Mouse (Mus musculus) c-Kit-negative CD71-positive TER-119-positive erythroid progenitor cells, embryonic 14.5 days (primary cell): ENCODE measurements at regions not wholly inside any gene's neighbourhood (a gene's known extent, or its start where the extent isn't known, plus 50 kb on each side); places are given as distances from the start of the nearest gene placed in this dataset.

ENCODE experiments used
- DNase-seq: peaks from one replicate; pipeline ENCODE4 v3.0.0-alpha.2; 2013; ENCODE audit warnings: low read depth, low spot score

DNA sequence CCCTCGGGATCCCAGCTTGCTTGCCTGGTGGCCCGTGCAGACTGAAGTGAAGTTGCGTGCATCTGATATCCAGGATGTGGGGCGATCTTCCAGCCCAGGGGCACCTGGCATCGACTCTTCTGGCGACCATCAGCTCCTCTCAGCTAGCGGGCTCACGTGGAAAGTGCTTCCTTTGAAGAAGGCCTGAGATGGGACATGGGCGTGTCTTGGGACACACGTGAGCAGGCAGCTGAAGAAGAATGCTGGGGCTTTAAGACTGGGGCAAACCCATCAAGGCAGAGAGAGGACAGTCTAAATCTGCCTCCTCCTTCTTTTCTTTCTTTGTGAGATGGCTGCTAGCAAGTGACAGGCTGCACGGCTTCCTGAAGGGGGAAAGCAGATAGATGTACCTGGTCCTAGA is 142.3 kb upstream of the Mrps10 start:
- DNase-seq: no peak

DNA sequence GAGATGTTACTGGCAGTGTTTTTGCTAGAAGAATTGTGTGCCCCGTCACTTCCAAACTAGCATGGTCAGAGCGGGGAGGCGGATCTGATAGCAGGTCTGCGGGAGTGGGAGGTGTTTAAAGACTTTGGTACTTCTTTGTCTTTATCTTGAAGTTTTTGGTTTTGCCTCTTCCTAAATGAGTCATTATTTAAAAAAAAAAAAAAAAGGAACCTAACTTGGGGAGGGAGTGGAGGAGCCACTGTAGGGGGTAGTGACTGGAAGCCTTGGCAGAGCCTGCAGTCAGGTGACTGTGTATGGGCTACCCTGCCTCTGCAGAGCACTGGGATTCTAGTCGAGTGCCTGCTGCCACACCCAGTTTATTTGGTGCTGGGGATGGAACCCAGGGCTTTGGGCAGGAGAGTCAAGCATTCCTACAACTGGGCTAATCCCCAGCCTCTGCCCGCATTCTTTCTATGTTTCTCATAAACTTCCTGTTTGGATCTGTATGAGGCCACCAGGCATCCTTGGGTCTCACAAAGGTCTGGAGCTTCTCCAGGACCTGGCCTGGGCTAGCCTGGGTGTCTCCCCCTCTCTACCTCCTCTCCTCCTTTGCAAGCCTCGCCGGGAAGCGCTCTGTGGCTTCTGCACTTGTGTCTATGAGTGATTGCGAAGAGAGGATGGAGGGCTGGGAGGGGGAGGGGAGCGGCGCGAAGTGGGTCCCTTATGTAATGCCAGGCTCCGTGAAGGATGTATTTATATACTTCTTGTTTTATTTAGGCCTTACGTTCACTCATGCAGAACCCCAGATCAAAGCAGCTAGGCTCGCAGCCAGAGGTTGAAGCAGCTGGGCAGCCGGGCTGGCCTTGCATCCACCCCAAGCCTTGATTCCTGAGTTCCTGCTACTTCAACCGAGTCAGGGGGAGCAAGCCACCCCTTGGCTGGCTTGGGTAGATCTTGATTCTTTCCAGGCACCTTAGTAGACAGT is 143.1 kb upstream of the Mrps10 start:
- no peak for DNase-seq

DNA sequence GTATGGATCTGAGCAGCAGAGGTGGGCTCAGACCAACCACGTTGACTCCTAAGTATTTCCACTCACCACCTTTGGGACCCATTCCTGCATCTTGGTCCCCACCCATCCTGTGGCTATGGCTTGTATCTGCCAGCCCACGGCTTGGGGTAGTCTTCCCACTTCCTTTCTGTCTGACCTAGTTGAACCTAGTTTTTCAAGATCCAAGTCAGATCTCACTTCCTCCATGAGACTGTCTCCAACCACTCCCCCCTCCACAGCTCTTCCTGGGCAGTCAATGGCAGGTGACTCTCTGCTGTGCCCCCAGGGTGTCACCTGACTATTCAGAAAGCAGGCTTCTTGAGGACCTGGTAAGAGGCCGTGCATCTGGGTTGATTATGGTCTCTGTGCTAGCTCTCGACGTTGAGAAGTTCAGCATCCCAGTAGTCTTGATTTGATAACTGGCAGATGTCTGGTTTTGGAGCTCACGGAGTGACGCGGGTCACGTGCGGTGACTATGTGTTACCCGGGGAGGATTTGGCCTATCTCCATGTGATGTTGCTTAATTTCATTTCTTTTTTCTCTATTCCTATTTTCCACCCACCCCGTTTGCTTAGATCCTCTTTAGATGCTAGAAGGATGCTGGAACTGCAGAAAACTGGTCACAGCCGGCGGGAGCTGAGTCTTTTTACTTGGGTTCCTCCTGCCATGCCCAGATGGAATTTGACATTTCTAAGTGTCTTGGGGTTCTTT is 147.5 kb upstream of the Mrps10 start:
- no peak for DNase-seq

DNA sequence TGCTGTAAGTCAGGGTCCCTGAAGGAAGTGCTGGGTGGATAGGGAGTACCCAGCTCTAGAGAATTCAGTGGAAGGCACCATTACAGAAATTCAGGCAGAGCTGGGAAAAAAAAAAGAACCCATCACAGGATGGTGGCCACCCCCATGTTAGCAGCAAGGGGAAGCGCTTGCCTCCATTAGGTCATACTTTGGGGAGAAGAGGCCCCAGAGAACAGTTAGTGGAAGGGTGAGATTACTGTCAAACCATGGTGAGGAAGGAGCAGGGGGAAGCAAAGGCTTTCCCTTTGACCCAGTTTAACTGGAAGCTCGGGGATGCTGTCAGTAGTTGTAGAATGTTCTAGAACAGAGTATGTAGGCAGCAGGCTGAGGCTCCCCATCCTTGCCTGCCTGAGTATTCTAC is 148.8 kb upstream of the Mrps10 start:
- DNase-seq: no peak

DNA sequence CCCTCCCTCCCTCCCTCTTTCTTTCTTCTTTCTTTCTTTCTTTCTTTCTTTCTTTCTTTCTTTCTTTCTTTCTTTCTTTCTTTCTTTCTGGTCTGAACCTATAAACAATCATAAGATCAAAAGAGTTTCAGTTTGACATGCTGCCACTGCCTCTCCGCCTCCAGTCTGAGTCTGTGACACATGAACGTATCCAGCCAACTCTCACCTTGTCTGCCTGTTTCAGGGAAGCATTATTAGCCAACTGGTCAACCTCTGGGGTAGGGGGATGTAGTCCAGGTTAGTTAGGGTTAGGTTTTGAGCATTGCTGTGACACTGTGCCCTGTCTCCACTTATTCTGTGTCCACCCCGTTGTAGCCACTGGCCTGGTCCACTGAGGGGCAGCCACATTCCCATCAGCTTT is 152.2 kb upstream of the Mrps10 start:
- DNase-seq: no peak

DNA sequence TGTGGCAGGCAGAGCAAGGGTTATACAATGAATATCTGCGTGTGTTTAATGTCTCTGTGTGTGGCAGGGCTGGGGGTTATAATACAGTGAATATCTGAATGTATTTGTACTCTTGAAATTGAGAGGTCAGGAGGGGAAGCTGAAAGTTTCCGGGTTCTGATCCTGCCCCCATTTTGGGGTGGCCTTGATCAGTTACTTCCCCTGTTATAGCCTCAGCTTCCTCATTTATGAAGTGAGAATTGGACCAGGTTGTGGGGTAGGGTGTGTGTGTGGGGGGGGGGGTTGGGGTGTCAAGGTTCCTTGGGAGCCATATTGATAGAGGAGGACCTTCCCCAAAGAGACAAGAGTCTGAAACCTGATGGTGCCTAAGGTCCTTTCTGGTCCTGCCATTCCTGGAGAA is 152.8 kb upstream of the Mrps10 start:
- no peak for DNase-seq

DNA sequence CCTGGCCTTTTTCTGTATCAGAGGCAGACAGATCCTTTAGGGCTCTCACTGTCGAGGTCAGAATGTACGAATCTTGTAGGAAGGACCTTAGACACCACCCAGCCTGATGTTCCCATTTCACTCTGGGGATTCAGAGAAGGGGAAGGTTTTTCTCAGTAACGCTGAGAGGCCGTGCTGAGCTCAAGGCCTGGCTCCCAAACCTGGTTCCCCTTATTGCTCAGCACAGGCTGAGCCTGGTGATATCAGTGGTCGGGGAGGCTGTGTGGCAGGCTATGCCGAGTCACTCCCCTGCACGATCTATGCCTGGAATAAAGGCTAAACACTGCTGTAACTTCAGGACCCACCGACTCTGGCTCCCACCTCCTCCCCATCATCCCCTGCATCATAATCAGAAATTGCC is 154.6 kb upstream of the Mrps10 start:
- DNase-seq: no peak

DNA sequence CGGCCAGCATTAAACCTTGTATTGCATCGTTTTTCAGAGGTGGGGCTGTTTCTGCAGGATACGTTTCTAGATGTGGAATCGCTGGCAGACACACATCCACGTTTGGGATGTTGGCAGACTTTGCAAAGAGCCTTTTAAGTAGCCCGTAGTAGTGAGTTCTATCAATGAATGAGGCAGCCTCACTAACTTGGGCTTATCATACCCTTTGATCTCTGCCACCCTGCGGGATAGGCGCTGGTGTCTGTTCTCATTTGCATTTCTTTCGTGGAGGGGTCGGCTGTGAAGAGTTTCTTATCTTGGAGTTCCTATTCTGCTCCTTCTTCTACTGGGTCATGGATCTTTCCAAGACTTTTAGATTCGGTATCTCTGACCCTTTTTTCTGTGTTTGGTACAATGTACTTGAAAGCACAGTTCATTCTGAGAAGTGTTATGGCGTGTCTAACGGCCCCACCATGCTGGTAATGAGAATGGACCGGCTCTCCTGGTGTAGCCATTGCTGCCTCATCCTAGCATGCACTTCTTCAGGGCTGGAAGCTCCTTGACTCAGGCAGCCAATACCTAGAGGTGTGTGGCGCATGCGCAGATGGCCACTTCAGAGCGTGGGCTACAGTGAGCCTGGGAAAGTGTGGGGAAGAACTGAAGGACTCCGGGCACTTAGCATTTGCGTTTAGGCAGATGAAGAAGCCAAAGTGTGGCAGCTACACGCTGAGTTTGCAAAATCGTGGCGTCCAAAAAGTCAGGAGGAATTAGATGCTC is 158.1 kb upstream of the Mrps10 start:
- DNase-seq: no peak

DNA sequence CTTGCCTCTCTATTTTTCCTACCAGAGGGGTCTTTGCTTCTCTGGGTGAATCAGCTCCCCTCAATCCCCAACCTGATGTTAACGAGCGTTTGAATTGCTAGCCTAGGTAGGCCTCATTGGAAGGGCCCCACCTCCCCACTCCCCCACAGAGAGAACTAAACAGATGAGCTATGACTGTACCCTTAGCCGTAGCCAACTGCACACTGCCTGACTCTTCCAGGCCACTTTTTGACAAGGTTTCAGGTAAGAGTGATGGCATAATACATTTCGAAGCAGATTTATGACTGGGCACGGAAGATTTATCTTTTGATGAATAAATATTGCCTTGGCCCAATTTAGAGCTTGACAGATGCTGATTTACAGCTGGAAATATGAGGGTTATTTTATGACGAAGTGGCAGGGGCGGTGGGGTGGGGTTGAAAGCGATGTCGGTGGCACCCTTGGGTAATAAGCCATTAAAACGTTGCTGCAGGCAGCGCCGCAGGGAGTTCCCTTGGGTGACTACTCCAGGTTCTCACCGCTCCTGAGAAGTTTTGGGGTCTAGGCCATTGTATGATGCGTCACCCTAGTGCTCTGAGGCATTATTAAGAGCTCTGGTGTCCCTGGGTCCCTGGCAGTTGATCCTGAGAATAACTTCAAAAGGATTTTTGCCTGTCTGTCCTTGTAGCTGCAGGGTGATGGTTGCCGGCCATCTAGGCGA is 159.7 kb upstream of the Mrps10 start:
- DNase-seq: no peak

DNA sequence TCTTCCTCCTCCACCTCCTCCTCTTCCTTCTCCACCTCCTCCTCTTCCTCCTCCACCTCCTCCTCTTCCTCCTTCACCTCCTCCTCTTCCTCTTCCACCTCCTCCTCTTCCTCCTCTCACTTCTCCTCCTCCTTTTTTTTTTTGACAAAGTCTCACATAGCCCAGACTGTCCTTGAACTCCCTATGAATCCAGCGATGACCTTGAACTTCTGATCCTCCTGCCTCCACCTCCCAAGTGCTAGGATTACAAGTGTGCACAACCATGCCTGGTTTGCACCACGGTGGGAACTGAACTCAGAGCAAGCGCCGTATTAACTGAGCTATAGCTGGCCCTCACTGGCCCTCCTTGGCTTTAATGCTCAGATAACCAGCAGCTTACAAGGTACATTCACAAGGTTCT is 161.2 kb upstream of the Mrps10 start:
- DNase-seq: no peak

DNA sequence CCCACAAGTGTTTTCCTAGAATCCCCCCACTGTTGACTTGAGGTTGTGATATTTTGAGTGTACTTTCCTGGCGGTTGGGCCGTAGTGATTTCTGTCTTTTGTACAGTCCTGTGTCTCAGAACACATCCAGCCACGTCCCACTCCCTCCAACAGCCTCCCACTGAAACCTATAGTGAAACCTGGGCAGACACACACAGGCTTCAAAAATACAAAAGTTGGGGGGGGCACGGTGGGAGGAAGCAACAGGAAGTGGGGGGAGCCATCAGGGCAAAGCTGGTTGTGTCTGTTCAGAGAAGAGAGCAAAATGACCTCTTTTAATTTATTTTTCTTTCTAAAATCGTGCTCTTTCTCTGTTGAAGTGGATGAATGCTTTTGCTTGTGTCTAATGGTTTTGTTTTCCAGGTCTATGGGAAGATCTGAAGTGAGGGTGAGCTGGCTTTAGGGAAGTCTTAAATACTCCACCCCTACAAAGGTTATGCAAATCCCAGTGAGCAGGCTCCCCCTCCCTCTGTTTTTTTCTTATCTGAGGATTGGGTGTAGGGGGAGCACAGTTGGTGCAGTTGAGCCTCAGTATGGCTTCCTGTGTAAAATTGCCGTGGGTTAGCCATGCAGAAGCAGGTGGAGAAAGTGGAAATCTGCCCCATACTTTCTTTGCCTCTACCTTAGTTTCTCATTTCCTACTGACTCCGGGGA is 164.1 kb upstream of the Mrps10 start:
- DNase-seq: no peak

DNA sequence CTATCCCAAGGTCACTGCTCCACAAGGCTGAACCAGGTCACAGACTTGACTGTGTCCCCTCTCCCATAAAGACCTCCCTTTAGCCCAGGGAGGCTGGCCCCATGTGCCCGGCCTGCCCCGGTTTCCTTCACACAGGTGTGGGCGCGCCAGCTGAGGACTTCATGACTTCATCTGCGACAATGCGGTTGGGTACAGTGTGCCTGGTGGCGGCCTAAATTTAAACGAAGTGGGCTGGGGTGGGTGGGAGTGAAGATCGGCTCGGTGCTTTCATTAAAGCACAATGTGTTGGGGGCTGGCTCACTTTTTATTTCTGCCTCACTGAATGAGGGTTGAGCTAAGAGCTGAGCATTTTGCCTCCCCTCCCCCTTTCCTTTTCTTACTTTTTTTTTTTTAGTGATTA is 169.5 kb upstream of the Mrps10 start:
- no peak for DNase-seq

DNA sequence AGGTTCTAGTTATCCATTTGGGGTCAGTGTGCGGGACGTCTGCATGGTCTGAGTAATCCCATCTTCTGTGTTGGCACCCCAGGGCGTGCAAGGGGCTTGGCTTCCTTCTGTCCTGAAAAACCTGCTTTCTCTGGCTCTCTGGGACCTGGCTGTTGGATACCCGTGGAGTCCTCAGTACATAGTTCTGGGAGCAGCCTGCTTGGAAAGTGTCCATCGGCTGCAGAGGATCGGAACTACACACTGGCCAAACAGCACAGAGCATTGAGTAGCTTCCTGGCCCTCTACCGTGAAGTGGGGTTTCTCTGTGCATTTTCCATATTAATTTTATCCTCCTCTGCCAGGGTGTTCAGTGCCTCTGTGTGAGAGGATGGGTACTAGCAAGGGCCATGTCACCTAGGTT is 170.7 kb upstream of the Mrps10 start:
- DNase-seq: no peak

DNA sequence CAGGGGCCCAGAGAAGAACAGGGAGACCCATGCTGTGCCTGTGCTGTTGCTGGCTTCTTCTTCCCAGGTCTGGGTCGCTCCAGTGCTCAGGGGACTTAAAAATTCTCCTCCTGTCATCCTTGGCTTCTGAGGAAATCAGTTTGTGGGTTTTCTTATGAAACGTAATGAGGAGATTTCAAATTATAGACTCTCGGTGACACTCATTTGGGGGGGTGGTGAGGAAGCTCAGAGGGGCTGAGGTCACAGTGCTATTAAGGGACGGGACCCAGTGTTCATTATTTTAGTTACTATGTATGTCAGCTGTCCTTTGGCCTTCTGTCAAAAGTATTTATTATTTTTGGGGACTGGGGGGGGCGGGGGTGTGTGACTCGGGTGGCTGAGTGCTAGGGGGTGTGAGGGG is 171.7 kb upstream of the Mrps10 start:
- no peak for DNase-seq

DNA sequence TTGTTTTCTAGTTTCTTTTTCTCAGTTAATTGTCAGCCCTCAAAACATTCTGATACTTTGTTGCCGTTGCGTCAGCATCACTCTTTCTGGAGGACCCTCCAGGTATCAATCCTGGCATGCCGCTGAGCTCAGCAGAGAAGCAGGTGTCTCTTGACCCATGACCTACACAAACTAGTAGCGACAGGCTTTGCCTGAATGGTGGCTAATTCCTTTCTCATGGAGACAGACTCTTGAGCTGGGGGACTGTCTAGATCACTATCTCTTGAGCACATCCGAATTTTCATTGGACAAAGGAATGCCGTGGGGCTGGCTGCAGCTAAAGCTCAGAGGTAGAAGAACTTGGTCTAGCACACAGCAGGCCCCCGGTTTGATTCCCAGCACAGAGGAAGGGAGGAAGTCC is 172.7 kb upstream of the Mrps10 start:
- DNase-seq: no peak

DNA sequence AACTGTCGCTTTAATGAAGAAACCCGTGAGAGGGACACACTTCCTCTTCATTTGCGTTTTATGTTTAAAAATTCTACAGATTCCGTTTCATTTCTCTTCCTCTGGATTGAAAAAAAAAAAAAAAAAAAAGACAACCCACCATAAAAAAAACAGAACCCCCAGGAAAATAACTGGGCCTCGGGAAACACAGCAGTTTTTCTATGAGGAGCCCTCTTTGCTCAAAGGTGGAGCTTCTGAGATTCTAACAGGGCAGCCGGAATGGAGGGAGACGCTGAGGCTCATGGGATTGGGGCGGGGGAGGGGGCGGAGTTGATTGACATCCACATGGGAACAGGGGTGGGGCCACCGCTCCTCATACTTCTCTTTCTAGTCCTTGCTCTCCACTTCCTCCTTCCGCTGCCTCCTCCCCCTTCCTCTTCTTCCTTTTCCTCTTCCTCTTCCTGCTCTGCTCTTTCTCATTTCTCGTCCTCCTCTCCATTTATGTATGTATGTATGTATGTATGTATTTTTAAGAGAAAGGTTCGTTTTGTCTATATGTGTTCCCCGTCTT is 174.1 kb upstream of the Mrps10 start:
- DNase-seq: no peak

DNA sequence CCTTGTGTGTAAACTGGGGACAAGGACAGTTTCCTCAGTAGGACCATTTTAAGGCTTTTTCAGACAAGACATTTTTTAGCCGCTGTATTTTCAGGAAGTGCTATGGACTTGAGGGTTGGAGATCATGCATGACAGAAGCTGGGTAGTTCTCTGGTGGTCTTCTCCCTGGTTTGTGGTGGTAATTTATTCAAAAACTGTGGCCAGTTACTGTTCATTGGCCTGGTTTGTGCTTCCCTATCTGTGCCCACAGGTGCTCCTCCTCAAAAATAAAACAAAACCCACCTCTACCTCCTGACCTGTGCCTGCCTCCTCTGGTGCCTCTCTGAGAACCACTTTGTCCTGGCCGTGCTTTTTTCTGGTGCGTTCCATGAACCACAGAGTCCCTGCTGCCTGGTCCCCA is 177.3 kb upstream of the Mrps10 start:
- no peak for DNase-seq

DNA sequence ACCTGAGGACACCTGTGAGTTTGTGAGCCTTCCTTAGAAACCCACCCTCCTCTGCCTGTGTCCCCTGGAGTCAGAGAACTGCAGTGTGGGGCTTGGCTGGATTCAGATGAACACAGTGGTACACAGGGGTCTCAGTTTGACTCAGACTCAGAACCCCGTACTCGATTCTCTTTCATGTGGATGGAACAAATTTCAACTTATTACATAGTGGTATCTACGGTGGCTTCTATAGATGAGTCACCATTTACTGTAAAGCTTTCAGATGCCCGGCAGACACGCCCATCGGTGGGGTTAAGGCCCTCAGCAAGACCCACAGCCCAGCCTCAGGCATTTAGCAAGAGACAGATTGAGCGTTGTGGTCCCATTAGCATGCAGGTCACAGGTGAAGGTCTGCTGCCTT is 178.9 kb upstream of the Mrps10 start:
- no peak for DNase-seq

DNA sequence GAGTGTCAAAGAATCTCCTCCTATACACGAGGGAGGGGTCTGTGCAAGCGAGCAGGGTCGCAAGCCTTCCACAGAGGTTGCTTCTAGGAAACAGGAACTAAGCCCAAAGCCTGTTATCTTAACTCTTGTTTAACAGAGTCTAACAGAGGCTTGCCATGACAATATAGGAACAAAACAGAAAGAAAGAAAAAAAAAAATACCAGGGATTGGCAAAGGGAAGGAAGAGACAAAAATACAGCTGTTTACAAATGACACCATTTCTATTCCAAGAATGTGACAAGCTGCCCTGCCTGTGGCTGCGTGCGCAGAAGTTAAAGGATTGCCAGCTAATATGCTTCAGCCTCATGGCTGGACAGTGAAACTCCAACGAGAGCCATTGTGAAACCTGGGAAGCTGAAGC is 173.8 kb upstream of the Ubr2 start:
- DNase-seq: no peak

DNA sequence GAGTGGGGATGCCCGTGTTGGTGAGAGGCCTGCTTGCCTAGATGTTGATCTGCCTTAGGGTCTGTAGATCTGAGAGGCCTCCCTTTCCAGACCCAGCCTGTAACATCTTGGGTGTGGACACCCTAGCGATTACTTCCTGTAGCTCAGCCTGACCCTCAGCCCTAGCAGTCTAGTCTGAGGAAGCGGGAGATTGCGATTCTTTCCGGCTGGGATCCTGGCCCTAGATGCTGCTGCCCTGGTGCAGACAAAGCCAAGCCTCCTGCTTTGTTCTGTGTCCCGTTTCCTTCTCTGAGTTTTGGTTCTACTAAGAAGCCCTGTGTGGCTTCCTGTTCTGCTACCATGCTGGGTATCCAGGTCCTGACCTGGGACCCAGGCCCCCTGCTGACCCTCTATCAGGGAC is 171.8 kb upstream of the Ubr2 start:
- DNase-seq: no peak

DNA sequence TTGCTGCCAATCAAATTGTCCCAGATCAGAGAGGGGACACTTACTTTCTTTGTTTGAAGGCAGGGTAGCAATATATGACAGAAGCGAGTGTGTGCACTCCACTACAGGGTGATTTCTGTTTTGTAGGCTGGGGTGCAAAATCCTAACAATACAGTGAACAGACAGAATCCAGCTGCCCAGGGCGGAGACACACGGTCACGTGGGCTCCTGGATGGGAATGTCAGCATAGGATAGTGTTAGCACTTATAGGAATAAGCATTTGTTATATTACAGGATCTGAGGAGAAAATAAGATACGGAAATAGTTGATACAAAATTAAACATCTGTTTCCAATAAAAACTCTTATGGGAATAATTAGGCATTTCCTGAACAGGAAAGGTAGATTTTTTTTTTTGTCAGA is 169.1 kb upstream of the Ubr2 start:
- no peak for DNase-seq
